Mouse (Mus musculus) E14TG2a.4 (cell line): ENCODE data around the gene Nfib.

Experiments
- CTCF ChIP-seq: conservative IDR thresholded peaks from 2 replicates; pipeline ENCODE4 v1.5.1; 2014; ENCODE audit warnings: low read length
- POU5F1 ChIP-seq: IDR thresholded peaks from 2 replicates; pipeline ENCODE4 v1.6.1; 2014; ENCODE audit warnings: low read length, borderline replicate concordance

GRCm38 (mm10) chr4:82698616-82699015, 6.9 kb downstream of the Nfib start:
- no peak for TF ChIP-seq CTCF
- no peak for TF ChIP-seq POU5F1
